Mouse (Mus musculus) liver, embryonic 14.5 days (tissue): Measurements from ENCODE around the gene Pde6g. TPM values are rescaled to one million over a fixed set of nuclear protein-coding genes. Genes with fewer than 3 reads are reported as not detected.
A peak's percentile ranks its signal among the peaks of the same experiment; 100 is the strongest.

Experiments
- ATAC-seq: fragments of 200-750 bp; cut with Nextera tagmentation; 2 replicates; pipeline ENCODE4 v1.8.0; 2017; ENCODE audit warnings: moderate number of reproducible peaks, mild to moderate bottlenecking, moderate library complexity; ENCODE audit not compliant: insufficient read depth
- DNase-seq, 3 experiments: peaks; one replicate each; pipeline ENCODE4 v3.0.0-alpha.2; 2012 to 2013; ENCODE audit warnings: low read depth in 3 of 3, low spot score in 3 of 3
- H3K27ac ChIP-seq: fragments of 300-500 bp; sonication (generic); 2 replicates; pipeline ENCODE4 v1.5.1; 2014; ENCODE audit warnings: moderate library complexity, mild to moderate bottlenecking, control low read depth, inconsistent platforms
- H3K27me3 ChIP-seq: fragments of 300-500 bp; sonication (generic); 2 replicates; pipeline ENCODE4 v1.6.1; 2014; ENCODE audit warnings: mild to moderate bottlenecking, low read length, moderate library complexity; ENCODE audit not compliant: control insufficient read depth, insufficient read depth
- H3K36me3 ChIP-seq: fragments of 300-500 bp; sonication (generic); replicated peaks from 2 replicates; pipeline ENCODE4 v1.6.1; 2014; ENCODE audit warnings: low read depth; ENCODE audit not compliant: control insufficient read depth, insufficient read depth
- H3K4me1 ChIP-seq, 2 experiments: fragments of 200-500 bp in 1 of 2; fragments of 300-500 bp in 1 of 2; sonication (generic) in 1 of 2; replicated peaks; 2 replicates each; pipeline ENCODE4 v1.6.1; 2012 to 2014; ENCODE audit warnings: antibody characterized with exemption in 1 of 2, inconsistent platforms in 1 of 2, low read length in 1 of 2; ENCODE audit not compliant: control insufficient read depth in 2 of 2, insufficient read depth in 2 of 2
- H3K4me2 ChIP-seq: fragments of 300-500 bp; sonication (generic); 2 replicates; pipeline ENCODE4 v1.6.1; 2014; ENCODE audit warnings: low read depth, mild to moderate bottlenecking, control low read depth, moderate library complexity
- H3K4me3 ChIP-seq, 2 experiments: fragments of 200-500 bp in 1 of 2; fragments of 300-500 bp in 1 of 2; sonication (generic) in 1 of 2; 2 replicates each; pipeline ENCODE4 v1.5.1; 2012 to 2014; ENCODE audit warnings: low read depth in 2 of 2, low read length in 2 of 2, mild to moderate bottlenecking in 2 of 2, control low read depth in 1 of 2, inconsistent platforms in 1 of 2, moderate library complexity in 1 of 2; ENCODE audit not compliant: insufficient read depth in 1 of 2
- H3K9ac ChIP-seq: fragments of 300-500 bp; sonication (generic); replicated peaks from 2 replicates; pipeline ENCODE4 v1.6.1; 2014; ENCODE audit warnings: mild to moderate bottlenecking, control low read depth, moderate library complexity
- H3K9me3 ChIP-seq: fragments of 300-500 bp; sonication (generic); 2 replicates; pipeline ENCODE4 v1.6.1; 2016; ENCODE audit warnings: low read length, mixed read lengths; ENCODE audit not compliant: control insufficient read depth
- CTCF ChIP-seq: IDR thresholded peaks from 2 replicates; pipeline ENCODE4 v1.5.1; 2016; ENCODE audit warnings: antibody characterized with exemption, low read depth, control low read depth
- EP300 ChIP-seq: IDR thresholded peaks from 2 replicates; pipeline ENCODE4 v1.6.1; 2016; ENCODE audit warnings: antibody characterized with exemption, low read depth
- WGBS: fragments of 180-500 bp; shearing (Covaris S2); extraction: QIAGEN DNeasy Blood & Tissue Kit; methylation state at CpG from one replicate; pipeline ENCODE4 v1.1.7; 2014; ENCODE audit not compliant: insufficient replicate concordance; 5-methylcytosine and 5-hydroxymethylcytosine counted together
- polyA plus RNA-seq, 2 experiments: library from polyadenylated mRNA; depleted of rRNA in 1 of 2; stranded (reverse) in 1 of 2; unstranded in 1 of 2; fragments of >200 nt; fragmentation: Nextera tagmentation in 1 of 2; extraction: Ambion mirVana in 1 of 2; gene quantifications; 2 replicates each; pipeline versions ENCODE4 v1.2.1 to v1.2.3; 2012 to 2014

Gene Pde6g
- polyA plus RNA-seq, 2 experiments = 0.19 to 0.23 TPM

- DNase-seq (peak in 1 of 3 experiments; percentile 54), ATAC-seq (peak; percentile 68)
- peak overlapping the region; percentile 80 to 89 for H3K4me3 ChIP-seq
- H3K4me2 ChIP-seq = peak overlapping the region; percentile 90
- H3K27ac ChIP-seq = peak overlapping the region; percentile 70
- peak overlapping the region; percentile 77 for H3K9ac ChIP-seq
- H3K36me3 ChIP-seq = peaks cover 28% of the 10 kb centered on the region
- WGBS = 1% methylated on average over 47 of the region's 48 CpGs
- H3K9me3 ChIP-seq = no peaks in the 10 kb centered on the region
- no peaks in the 10 kb centered on the region for H3K27me3 ChIP-seq
- H3K4me1 ChIP-seq = peaks cover 17 to 26% of the 10 kb centered on the region in 2 experiments
- peak; percentile 81 for TF ChIP-seq CTCF
- TF ChIP-seq EP300 = no peak
These were observed 39.0 kb upstream of the Pde6g start for GRCm38 (mm10) chr11:120492024-120492877.

DNA sequence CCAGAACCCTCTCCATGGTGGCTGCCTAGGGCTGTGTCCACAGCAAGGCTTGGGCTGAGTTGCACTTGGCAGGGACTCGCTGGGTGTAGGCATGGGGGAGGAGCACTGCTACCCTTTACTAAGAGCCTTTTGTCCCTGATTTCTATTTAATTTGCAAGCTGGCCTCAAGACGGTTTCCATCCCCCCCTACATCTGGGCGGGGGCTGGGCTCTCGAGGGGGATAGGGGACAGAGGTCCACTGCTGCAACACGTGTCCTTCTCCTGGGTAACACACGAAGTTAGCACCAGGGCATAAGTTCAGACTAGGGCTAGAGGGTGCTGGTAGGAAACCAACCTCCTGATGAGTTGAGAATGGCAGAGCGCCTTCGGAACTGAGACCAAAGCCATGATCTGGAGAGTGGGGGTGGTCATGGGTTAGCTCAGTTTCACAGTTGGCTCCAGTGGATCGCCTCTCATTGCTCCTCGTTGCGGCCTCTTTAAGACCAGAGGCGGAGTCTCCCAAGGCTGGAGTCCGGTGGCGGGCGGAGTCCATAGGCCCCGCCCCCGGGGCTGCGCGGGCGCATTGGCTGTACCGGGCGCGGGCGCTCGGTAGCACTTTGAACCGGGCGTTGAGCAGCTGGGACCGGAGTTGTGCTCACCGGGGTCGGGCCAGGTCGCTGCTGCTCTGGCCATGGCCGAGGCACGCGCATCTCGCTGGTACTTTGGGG lies 38.2 kb upstream of the Pde6g start, which contains the start of gene Slc25a10:
Gene Slc25a10, plus strand, starts transcription at position 524 of the 707 bp plus-strand sequence.
- Histone ChIP-seq H3K4me1 (peaks cover 17 to 26% of the 10 kb centered on the region in 2 experiments), H3K27me3 (no peaks in the 10 kb centered on the region), H3K9ac (peak within 1 kb of the TSS; percentile 77), H3K27ac (peak within 1 kb of the TSS; percentile 70), H3K4me2 (peak within 1 kb of the TSS; percentile 90), H3K36me3 (peaks cover 31% of the 10 kb centered on the region), H3K9me3 (no peaks in the 10 kb centered on the region), H3K4me3 (peak within 1 kb of the TSS; percentile 80 to 89)
- DNase-seq = peak; percentile 74 to 77 (median 75)
- no peak for TF ChIP-seq CTCF
- TF ChIP-seq EP300 = no peak
- ATAC-seq = peak; percentile 86
- under 1% methylated on average over 35 of the region's 35 CpGs for WGBS

- no peak for TF ChIP-seq EP300
- TF ChIP-seq CTCF = 0 out of 2 replicates have a peak, but pooled peaks have one; percentile 19
- Histone ChIP-seq H3K9ac (no peak overlapping the region), H3K27me3 (no peaks in the 10 kb centered on the region), H3K4me1 (peaks cover 17 to 30% of the 10 kb centered on the region in 2 experiments), H3K9me3 (no peaks in the 10 kb centered on the region), H3K4me2 (no peak overlapping the region), H3K4me3 (no peak overlapping the region), H3K27ac (peak overlapping the region; percentile 57), H3K36me3 (peaks cover 36% of the 10 kb centered on the region)
- no peak for ATAC-seq
- no peak for DNase-seq
- WGBS = 40% methylated on average over 4 of the region's 4 CpGs
These were observed 37.2 kb upstream of the Pde6g start for GRCm38 (mm10) chr11:120490291-120491046.

DNA sequence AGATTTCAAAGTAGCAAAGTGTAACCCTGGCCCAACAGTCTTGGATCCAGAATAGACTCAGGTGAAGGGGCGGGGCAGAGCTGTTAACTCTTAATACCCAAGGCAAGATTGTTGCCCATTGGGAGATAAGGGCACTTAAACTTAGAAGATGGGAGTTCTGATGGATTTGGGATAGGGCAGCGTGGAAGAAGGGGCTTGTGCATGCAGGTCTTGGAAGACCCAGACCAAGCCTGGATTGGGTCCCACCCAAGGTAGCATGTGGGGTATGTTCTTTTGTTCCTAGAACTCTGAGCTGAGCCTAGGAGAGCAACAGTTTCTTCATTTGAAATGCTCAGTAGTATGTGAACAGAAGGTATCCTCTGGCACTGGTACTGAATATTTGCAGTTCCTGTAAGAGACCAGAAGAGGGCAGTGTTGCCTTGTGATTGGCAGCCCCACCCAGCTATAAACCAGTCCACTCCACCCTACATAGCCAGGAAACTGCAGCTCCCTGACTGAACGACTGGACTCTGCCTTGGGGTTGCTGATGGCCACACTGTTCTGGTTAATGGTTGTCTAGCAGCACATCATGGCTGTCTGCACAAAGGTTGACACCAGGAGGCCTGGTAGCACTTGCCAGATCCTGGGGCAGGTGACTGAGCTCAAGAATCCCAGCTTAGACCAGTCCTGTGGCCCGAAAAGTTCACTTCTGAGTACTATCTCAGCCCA lies 35.9 kb upstream of the Pde6g start:
- Histone ChIP-seq H3K27me3 (no peaks in the 10 kb centered on the region), H3K9ac (peak overlapping the region; percentile 23; the same call in 1 of the 2 replicates), H3K4me1 (peaks cover 17 to 30% of the 10 kb centered on the region in 2 experiments), H3K36me3 (peaks cover 32% of the 10 kb centered on the region), H3K9me3 (no peaks in the 10 kb centered on the region), H3K4me3 (no peak overlapping the region), H3K27ac (peak overlapping the region; percentile 57), H3K4me2 (peak overlapping the region; percentile 18; the same call in 1 of the 2 replicates)
- TF ChIP-seq CTCF (peak; percentile 97), EP300 (no peak)
- DNase-seq = peak; percentile 73 to 80 (median 76)
- WGBS = 53% methylated on average over 4 of the region's 4 CpGs
- peak; percentile 21 for ATAC-seq
